Mouse (Mus musculus) olfactory bulb, adult 2 months (tissue): Measurements from ENCODE around the gene Fam43b.

Experiments
- CTCF ChIP-seq: fragments of 200-500 bp; IDR thresholded peaks from 2 replicates; pipeline ENCODE4 v1.5.1; 2012; ENCODE audit warnings: low read depth, mild to moderate bottlenecking, low read length, moderate library complexity; ENCODE audit not compliant: insufficient read depth
- POLR2A ChIP-seq: fragments of 200-500 bp; IDR thresholded peaks from 2 replicates; pipeline ENCODE4 v1.6.1; 2012; ENCODE audit warnings: mild to moderate bottlenecking, low read depth, low read length, moderate library complexity; ENCODE audit not compliant: insufficient read depth

- TF ChIP-seq CTCF (no peak), POLR2A (no peak)
Measured at GRCm38 (mm10) chr4:138431340-138431739, 35.0 kb upstream of the Fam43b start.
